Mouse (Mus musculus) B cell, adult 2 months (primary cell): ENCODE measurements at regions not wholly inside any gene's neighbourhood (a gene's known extent, or its start where the extent isn't known, plus 50 kb on each side); places are given as distances from the start of the nearest gene placed in this dataset.

ENCODE experiments used
- DNase-seq, 2 experiments: peaks; one replicate each; pipeline ENCODE4 v3.0.0; 2022

DNA sequence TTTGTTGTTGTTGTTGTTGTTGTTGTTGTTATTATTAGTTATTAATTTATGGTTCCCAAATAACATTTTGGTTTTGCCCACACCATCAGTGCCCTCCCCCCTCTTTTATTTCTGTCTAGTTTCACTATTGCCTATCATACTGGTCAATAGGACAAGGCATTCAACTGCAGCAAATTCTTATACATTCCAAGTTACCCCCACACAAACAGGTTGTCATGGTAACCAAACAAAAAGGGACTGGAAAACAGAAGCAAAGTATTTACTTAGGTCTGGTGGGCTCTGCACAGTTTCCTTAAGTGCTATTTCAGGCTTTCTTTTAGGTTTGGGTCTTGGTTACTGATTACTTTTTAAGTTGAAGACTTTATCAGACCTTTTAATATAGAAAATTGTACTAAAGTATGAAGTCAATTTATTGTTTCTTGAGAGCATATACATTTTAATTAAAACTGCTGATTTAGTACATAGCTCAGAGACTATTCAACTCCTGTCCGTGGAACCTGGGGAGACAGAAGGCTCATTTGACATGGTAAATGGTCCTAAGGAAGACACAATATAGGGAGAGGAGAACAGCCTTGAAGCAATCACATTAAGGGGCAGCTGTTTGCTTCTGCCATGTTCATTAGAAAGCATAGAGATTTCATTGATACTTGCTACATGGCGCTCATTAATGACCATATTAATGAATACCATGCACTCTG lies 90.3 kb downstream of the Brms1l start:
- no peak for DNase-seq
